Mouse (Mus musculus): Measurements from ENCODE around the gene Foxp4. TPM values are rescaled to one million over a fixed set of nuclear protein-coding genes. Genes with fewer than 3 reads are reported as not detected.

Gene Foxp4
- total and polyA plus RNA-seq, 3 experiments, result 7.1 to 50.5 TPM; not detected in 1

GRCm38 (mm10) chr17:47873341-47873791 is 51.1 kb downstream of the Foxp4 start:
- Histone ChIP-seq H3K27ac (ENCODE audit: control insufficient read depth, low read depth, low read length) (no peak overlapping the region), H3K9me3 (replicated peaks; ENCODE audit: insufficient read depth, low read length) (no peaks in the 10 kb centered on the region), H3K4me1 (ENCODE audit: control insufficient read depth in 1 of 2, insufficient read depth in 2 of 2, low read length in 2 of 2) (peaks cover 0 to 6% of the 10 kb centered on the region in 2 experiments; a peak in 1 of 4 replicates), H3K36me3 (ENCODE audit: control insufficient read depth in 1 of 2, insufficient read depth in 2 of 2, low read length in 2 of 2) (peaks cover 0 to 2% of the 10 kb centered on the region in 2 experiments; a peak in 2 of 4 replicates), H3K27me3 (ENCODE audit: control insufficient read depth in 1 of 2, insufficient read depth in 2 of 2, low read length in 2 of 2) (no peaks in the 10 kb centered on the region), H3K4me3 (ENCODE audit: control insufficient read depth in 1 of 2, insufficient read depth in 1 of 2, low read depth in 2 of 2, low read length in 2 of 2) (no peak overlapping the region), H3K9ac (ENCODE audit: control insufficient read depth, low read depth, low read length, poor library complexity, severe bottlenecking) (no peak overlapping the region), H3K79me2 (ENCODE audit: control insufficient read depth, insufficient read depth, low read length, poor library complexity) (no peaks in the 10 kb centered on the region)
- TF ChIP-seq MYC (IDR thresholded peaks at IDR 0.05; ENCODE audit: low read depth, low read length) (no peak), SMC3 (IDR thresholded peaks at IDR 0.05; ENCODE audit: low read depth, low read length) (peak; percentile 54), HCFC1 (IDR thresholded peaks at IDR 0.05; ENCODE audit: low read depth, low read length) (peak; percentile 41; the same call in 1 of the 2 replicates), RCOR1 (IDR thresholded peaks at IDR 0.05; ENCODE audit: low read depth, low read length) (no peak), RAD21 (IDR thresholded peaks at IDR 0.05; ENCODE audit: low read depth, low read length) (peak; percentile 60), ELF1 (IDR thresholded peaks at IDR 0.05; ENCODE audit: low read depth, low read length) (peak; percentile 68), CTCF (IDR thresholded peaks at IDR 0.05 in 2 of 3, conservative IDR thresholded peaks at IDR 0.05 in 1 of 3; ENCODE audit: control insufficient read depth in 1 of 3, insufficient read depth in 1 of 3, low read depth in 2 of 3, low read length in 3 of 3, poor library complexity in 1 of 3, severe bottlenecking in 1 of 3) (peak; percentile 60 to 70 (median 70)), MXI1 (IDR thresholded peaks at IDR 0.05; ENCODE audit: low read depth, low read length) (no peak)
- DNase-seq (ENCODE audit: low read depth, low spot score), result peak; percentile 81

- Histone ChIP-seq H3K79me2 (ENCODE audit: control insufficient read depth, insufficient read depth, low read length, poor library complexity) (no peaks in the 10 kb centered on the region), H3K27ac (ENCODE audit: control insufficient read depth, low read depth, low read length) (no peak overlapping the region), H3K36me3 (ENCODE audit: control insufficient read depth in 1 of 2, insufficient read depth in 2 of 2, low read length in 2 of 2) (peaks cover 0 to 2% of the 10 kb centered on the region in 2 experiments; a peak in 2 of 4 replicates), H3K4me3 (ENCODE audit: control insufficient read depth in 1 of 2, insufficient read depth in 1 of 2, low read depth in 2 of 2, low read length in 2 of 2) (no peak overlapping the region), H3K27me3 (ENCODE audit: control insufficient read depth in 1 of 2, insufficient read depth in 2 of 2, low read length in 2 of 2) (no peaks in the 10 kb centered on the region), H3K4me1 (ENCODE audit: control insufficient read depth in 1 of 2, insufficient read depth in 2 of 2, low read length in 2 of 2) (peaks cover 0 to 6% of the 10 kb centered on the region in 2 experiments; a peak in 1 of 4 replicates), H3K9ac (ENCODE audit: control insufficient read depth, low read depth, low read length, poor library complexity, severe bottlenecking) (no peak overlapping the region), H3K9me3 (replicated peaks; ENCODE audit: insufficient read depth, low read length) (no peaks in the 10 kb centered on the region)
- DNase-seq (ENCODE audit: low read depth, low spot score), result no peak
- TF ChIP-seq GABPA (IDR thresholded peaks at IDR 0.05; ENCODE audit: low read depth, low read length) (no peak), MYB (IDR thresholded peaks at IDR 0.05; ENCODE audit: low read depth, low read length) (no peak), SMC3 (IDR thresholded peaks at IDR 0.05; ENCODE audit: low read depth, low read length) (no peak), NELFE (IDR thresholded peaks at IDR 0.05; ENCODE audit: low read depth, low read length) (no peak), UBTF (IDR thresholded peaks at IDR 0.05; ENCODE audit: borderline replicate concordance, insufficient read depth, low read depth, low read length) (no peak), GATA1 (IDR thresholded peaks at IDR 0.05; ENCODE audit: low read depth, low read length) (no peak), MAZ (IDR thresholded peaks at IDR 0.05; ENCODE audit: low read depth, low read length) (no peak), TCF12 (IDR thresholded peaks at IDR 0.05; ENCODE audit: low read depth, low read length) (no peak), MYC (IDR thresholded peaks at IDR 0.05; ENCODE audit: low read depth, low read length) (no peak), CHD2 (IDR thresholded peaks at IDR 0.05; ENCODE audit: low read length) (no peak), BHLHE40 (IDR thresholded peaks at IDR 0.05; ENCODE audit: borderline replicate concordance, low read depth, low read length) (no peak), CTCF (IDR thresholded peaks at IDR 0.05 in 2 of 3, conservative IDR thresholded peaks at IDR 0.05 in 1 of 3; ENCODE audit: control insufficient read depth in 1 of 3, insufficient read depth in 1 of 3, low read depth in 2 of 3, low read length in 3 of 3, poor library complexity in 1 of 3, severe bottlenecking in 1 of 3) (no peak), MAX (IDR thresholded peaks at IDR 0.05; ENCODE audit: low read length) (no peak), ZNF384 (IDR thresholded peaks at IDR 0.05; ENCODE audit: low read depth, low read length) (no peak), ZC3H11A (IDR thresholded peaks at IDR 0.05; ENCODE audit: low read depth, low read length) (no peak), NRF1 (IDR thresholded peaks at IDR 0.05; ENCODE audit: insufficient read depth, low read depth, low read length, poor library complexity, severe bottlenecking) (no peak), CHD1 (IDR thresholded peaks at IDR 0.05; ENCODE audit: low read depth, low read length) (no peak), RAD21 (IDR thresholded peaks at IDR 0.05; ENCODE audit: low read depth, low read length) (no peak)
Measured at GRCm38 (mm10) chr17:47872311-47873011, 52.0 kb downstream of the Foxp4 start.
